Mouse (Mus musculus) telencephalon, adult 2 months (tissue): ENCODE results near the gene Ncbp1.

ENCODE experiments used
- DNase-seq: peaks from one replicate; pipeline ENCODE4 v3.0.0-alpha.2; 2011; ENCODE audit warnings: low read depth, low spot score

Gene Ncbp1

DNA sequence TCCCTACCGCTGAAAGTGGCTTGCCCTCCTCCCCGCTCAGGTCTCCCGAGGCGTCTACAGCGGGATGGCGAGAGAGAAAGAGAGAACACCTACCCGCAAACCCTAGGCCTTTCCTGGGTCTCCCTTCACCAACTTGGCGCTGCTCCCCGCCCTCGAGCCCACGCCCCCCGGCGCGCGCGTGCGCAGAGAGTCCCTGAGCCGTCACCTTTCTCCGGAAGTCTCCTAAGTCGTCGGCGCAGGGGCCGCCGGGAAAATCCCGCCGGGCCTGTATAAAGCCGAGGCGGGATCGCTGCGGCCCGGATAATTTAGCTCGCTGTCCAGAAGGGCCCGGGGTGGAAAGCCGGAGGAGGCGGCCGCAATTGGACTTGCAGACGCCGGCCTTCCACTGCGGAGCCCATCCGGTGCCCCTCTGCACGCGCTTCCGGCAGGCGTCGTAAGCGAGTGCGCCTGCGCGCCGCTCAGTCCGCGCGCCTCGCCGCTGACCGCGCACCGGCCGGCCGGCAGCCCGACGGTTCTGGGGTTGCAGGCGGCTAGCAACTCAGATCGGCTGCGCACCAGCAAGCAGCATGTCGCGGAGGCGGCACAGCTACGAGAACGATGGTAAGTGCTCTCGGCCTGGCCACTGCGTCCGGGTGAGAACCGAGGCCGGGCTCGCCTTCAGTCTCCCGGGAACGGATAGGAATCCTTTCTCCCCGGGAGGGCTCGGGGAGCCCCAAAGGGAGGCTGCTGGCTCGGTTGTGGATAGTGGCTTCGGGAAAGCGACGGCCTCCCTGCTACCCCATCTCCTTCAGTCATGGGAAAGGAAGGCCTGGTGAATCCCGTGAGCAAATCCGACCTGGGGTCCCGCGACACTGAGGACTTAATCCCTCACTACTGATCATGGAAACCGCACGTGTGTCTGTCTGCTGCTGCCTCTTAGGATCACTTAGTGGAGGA lies at the start of gene Ncbp1, which contains the start of gene Tstd2:
Gene Ncbp1 (plus strand): TSS at position 327 of the 936 bp plus-strand sequence.
Gene Tstd2 (minus strand): TSS at position 408 of the 936 bp plus-strand sequence.
- DNase-seq, result peak; percentile 80

DNA sequence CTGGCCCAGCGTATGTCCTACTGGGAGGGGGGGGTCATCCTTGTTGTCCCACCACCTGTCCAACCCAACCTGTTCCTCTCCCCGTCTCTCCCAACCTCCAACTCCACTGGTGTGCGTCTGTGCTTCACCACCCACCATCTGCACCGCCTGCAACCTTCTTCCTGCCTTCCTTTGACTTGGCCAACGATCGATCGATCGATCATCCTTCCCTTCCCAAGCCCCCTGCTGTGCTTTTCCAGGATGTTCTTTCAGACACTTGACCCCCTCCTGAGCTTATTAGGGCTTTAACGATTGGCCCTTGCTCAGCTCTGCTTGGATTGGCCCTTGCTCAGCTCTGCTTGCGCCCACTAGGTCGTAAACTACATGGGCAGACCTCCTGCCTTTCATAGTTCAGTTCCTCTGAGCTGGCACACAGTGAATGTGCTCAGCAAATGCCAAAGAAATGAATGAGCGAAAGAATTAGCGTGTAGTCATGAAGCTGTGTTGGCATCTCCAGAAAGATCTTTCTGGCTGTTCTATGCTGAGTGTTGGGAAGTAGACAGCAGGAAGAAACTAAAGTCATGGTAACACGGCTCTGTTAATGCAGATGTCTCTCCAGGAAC lies 48.8 kb upstream of the Ncbp1 start:
- DNase-seq, result no peak

DNA sequence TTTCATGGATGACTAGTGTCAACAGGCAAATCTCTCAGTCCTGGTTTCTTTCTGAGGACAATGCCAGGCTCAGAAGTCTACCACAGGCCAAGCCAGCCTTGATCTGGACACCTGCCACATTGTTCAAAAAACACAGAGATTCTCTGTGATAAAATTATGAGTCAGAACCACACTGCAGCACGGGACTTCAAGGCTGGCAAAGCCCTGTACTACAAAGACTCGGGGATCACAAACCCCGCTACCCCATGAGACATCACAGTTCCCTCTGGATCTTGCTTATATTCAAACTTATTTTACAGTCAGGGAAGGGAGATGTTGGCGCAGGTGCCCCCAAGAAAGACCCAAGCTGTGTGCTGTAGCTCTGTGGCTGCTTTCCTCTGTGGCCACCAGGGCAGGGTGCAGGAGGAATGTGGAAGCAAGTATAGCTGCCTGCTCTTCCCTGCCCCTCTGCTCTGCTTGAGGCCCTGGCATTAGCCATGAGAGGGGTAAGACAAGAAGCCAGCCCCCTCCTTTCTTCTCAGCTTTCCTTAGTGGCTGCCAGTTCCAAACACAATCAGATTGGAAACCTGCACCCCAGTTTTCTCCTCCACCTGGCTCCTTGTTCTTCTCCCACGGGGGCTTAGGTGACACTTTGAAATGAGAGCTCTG lies 45.9 kb upstream of the Ncbp1 start:
- DNase-seq, result peak; percentile 79

DNA sequence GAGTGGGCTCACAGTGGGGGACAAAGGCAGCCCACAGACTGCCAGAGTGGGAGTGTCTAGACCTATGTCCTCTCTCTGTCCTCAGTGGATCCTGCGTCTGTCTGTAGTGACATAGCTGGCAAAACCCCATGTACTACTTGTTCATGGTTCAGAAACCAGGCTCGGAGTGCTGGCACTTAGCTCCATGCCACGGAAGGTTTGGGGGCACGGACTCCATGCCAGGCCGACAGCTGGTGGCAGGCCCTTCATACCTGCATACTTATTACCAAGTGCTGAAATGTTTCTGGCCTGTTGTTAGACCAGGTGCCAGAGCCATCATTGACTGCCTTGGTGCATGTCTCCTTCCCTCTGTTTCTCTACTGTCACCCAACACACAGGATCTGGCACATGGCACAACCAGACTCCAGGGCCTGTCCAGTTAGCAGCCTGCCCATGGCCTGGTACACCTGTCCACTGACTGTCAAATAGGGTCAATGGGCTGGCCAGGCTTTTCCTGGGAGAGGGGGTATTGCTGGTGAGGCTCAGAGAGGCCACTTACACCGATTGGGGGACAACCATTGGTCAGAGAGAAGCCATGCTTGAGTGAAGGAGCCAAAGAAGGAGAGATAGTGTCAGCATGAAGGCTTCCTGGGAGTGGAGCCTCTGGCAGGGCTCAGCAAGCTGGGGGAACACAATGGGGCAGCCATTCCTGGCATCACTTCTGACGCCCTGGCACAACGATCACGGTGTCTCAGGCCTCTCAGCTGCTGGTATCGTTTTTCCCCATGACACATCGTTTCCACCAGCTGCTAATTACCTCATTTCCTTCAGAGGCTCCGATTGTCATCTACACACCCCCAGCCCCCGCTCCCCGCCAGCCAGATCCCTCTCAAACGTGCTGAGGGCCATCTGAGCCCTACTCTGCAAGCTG lies 43.2 kb upstream of the Ncbp1 start:
- peak; percentile 81 for DNase-seq

DNA sequence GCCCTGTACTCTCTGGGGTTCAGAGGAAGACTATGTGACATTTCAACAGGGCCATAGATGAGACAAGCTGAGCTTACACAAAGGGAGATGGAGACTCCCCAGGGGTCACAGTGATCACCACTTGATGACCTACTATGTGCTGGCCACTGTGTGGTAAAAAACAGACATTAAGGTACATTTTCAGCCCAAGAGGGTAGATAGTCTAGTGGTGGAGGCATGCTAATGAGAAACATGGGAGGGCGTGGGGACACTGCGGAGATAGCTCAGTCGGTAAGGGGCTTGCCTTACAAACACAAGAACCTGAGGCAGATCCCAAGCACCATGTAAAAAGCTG lies 42.6 kb upstream of the Ncbp1 start:
- DNase-seq, result no peak

DNA sequence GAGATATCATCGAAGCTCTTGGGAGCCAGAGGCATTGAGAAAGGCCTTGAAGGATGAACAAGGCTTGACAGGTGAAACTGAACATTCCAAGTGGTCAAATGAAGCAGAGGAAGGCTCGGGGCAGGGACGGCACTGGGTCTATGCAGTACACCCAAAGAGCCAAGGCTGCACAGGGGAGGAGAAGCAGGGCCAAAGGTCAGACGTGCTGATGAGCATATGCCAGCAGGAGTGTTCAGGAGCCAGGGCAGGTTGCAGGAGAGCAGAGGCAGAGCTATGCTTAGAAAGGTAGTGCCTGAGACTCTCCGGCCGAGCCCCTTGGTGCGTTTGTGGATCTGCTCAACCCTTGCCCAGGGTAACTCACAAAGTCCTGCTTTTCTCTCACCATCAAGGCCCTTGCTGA lies 41.9 kb upstream of the Ncbp1 start:
- no peak for DNase-seq

DNA sequence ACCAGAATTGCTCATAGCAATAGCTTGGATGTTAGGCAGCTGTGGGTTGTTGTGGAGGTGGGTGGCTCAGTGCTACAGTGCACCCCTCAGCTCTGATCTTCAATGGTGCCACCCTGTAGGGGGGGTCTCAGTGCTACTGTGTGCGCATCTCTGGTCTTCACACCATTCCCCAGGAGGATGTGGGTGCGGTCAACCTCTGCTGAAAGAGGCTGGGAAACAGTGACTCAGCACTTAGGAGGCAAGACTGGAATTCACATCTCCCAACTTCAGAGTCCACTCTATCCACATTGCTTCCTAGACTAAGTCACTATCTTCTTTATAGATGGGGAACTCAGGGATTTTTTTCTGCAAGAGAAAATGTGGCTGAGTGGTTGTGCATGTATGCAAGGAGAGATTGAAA lies 40.8 kb upstream of the Ncbp1 start:
- no peak for DNase-seq

DNA sequence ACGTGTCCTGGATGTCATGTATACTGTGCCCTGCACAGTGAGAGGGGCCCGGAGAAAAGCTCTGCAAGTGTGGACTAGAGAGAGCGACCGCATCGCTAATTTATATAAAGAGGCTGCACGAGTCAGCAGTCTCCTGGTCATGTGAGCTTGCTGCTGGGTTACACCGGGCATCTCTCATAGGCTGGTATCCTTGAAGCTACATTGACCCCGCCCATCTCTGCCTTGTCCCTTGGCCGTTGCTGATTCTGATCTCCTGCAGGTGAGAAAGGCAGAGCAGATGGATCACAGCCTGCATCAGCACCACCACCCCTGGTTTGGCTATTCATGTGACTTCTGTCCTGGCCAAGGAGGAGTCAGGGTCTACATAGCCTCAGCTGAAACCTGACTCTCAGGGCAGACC lies 39.3 kb upstream of the Ncbp1 start:
- DNase-seq, result no peak

DNA sequence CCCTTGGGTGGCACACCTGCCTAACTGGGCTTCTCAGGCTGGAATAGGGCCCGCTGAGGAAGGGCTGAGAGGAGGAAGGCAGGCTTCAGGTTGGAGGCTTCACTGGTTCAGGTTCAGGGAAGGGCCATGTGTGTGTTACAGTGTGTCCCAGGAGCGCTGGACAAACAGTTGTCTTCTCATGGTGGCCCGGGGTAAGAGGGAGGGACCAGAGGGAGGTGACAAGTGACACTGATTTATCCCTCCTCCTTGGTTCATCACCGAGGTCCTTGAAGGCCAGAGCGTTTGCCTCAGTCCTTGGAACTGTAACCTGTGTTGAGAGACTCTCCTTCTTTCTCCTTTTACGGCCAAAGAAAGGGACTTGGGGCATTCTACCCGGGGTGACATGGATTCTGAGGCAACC lies 37.9 kb upstream of the Ncbp1 start:
- no peak for DNase-seq

DNA sequence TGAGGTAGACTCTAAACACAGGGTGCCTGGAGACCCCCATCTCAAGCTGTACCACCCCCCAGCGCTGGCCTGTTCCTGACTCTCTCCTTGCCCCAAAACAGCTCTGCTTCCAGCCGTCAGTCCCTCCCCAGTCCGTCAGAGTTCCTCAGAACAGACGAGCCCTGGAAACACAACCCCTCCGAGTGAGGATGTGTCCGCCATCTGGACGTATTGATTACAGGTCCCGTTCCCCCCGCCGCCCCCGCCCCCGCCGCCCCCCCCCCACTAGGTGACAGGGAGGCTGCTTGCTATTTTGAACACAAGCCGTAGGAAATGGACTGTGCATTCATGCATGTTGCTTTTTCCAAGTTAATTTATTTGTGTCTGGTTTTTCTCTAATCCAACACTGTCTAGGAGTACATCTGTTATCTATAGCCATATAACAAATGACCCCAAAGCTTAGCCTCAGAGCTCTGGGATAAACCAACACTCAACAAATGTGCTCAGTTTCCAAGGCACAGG lies 37.2 kb upstream of the Ncbp1 start:
- DNase-seq, result no peak

DNA sequence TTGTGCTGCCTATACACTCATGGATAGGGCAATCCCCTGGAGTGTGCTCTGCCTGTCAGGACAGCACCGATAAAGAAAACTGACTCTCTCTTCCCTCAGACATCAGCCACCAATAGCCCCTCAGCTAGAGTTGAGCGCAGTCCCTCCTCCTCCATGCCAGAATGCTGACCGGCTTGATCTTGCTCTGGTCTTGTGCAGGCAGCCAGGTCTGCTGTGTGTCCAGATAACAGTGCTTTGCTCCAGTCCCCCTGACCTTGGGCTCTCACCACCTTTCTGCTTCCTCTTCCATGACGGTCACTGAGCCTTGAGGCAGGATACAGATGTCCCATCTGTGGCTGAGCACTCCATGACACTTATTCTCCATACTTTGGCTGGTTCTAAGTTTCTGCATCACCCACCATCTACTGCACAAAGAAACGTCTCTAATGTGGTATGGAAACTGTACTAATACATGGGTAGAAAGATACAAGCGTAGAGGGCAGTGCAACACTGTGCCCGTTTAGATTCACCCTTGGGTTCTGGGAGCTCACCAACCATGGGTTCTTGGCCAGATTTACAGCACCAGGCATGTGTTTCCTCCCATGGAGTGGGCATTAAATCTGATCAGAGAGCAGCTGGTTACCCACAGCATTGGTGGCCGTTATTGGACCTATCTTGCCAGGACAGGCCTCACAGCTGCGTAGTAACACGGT lies 36.2 kb upstream of the Ncbp1 start:
- DNase-seq, result no peak

DNA sequence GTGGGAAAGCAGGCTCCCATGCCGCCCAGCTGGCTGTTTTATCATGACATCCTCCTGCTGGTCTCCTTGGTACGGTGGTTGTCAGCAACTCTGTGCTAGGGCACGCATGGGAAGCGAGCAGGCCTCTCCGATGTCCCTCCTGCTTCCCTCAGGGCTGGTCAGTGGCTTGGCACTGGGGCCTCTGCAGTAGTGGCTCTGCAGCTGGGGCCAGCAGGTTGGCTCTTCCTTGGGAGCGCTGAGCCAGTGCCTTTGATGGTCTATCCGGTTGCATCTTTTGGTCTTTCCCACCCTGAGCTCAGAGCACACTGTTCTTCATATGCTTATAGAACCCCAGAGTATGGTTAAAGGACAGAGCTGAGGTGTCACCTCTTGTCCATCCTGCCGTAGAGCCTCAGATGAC lies 28.3 kb upstream of the Ncbp1 start:
- no peak for DNase-seq

DNA sequence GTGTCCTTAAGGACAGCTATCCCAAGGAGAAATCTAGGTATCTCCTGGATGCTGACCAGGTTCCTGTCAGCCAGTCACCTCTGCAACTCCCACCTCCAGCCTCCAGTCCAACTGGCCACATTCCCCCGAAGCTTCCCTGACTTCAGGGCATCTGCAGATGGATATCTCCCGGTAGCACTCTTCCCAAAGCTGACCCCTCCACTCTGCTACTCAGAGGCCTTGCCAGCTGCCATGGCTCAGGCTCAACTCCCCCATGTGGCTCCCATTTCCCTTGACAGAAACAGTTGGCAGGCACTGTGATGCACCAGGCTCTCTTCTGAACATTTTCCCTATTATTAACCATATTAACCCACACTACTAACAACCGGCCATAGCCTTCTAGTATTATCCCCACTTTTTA lies 27.1 kb upstream of the Ncbp1 start:
- no peak for DNase-seq

DNA sequence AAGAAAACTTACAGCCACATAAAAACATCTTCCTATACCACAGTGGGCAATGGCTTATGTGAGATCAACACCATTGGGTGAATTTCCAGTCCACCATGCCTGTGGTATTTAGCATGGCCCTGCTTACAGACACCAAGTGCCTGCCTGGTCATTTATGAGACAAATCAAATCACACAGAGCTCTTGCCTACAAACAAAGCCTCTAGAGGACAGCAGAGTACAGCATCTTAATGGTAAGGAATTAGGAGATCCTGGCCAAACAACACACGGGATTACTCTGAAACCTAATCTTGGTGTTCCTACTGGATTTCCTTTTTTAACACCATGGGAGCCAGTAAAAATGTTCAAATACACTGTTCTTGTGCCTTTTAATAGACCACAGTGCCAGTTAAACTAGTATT lies 23.1 kb upstream of the Ncbp1 start:
- DNase-seq, result no peak

DNA sequence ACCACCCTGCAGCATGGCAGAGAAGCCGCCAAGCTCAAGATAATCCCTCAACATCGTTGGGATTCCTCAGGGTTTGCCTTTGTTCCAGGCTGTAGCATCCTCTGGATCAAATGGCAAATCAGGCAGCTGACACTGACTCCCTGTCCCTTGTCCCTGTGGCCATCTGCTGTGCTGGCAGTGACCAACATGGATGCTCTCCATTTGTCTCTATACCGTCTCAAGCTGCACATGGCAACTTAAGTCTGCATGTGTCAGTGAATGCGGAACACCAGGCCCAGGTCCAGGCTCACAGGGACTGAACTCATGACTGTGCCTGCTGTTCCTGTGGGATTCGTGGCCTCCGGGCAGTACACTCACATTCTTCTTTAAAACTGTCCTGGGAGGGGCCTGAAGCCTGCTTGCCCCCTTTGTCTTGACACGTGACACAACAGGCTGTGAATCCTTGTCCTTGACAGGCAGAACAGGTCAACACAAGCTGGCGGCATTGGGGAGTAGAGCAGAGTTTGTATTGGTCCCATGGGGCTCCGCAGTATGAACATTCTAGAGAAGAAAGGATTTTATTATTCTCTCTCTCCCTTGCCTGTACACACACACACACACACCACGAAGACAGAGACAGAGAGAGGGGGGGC lies 21.8 kb upstream of the Ncbp1 start:
- no peak for DNase-seq

DNA sequence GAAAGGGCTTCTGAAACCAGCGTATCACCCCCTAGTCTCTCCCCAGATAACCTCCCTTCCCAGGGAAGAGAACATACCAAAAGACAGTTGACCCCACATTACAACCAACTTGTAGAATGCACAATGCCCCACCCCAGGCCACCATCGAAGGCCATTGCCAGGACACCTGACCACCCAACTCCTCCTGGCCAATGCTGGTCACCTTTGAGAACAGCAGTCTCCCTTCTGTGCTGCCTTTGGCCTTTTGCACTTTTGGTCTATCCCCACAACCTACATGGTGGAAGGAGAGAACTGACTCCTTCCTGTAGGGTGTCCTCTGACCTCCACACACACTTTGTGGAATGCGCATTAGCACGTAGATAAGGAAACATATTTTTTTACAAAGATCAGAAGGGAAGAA lies 20.9 kb upstream of the Ncbp1 start:
- DNase-seq, result no peak

DNA sequence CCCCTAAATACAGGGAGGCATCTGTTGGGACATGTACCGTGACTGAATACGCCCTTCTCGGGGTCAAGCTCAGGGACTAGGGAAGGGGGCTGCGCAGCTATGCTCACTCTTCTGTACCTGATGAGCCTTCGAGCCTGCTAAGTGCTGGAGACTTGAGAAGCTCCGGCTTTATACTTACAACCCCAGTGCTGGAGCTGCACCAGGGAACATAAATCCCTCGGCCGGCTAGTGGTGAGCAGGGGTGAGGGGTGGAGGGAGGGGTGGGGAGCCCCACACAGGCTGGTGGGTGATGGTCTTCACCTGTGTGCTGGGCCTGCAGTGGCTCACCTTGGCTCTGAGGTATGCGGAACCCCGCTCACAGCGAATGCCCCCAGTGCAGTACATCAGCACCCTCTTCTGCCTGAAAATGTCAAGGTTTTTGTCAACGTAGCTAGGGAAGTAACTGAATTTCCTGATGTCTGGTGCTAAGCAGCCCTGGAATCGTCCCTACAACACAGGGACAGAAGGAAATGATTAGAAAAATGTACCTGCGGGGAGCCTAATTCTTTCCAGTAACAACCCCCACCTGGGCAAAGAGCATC lies 18.8 kb upstream of the Ncbp1 start:
- no peak for DNase-seq

DNA sequence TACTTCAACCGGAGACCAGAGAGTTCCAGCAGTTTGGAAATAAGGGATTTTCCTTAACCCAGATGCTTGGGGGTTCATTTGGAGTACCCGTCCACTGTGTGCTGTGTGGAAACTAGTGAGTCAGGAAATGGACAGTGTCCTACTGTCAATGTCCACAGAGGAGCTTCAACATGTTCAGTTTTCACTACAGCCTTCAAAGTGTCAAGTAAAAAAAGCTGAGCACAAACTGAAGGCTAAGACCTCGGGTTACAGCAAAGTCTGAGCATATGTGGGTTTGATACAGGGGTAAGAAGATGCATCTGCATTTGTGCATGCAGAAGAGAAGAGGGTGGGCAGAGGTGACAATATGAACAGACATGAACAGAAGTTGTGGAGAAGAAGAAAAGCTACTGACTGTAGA lies 17.6 kb upstream of the Ncbp1 start:
- no peak for DNase-seq

DNA sequence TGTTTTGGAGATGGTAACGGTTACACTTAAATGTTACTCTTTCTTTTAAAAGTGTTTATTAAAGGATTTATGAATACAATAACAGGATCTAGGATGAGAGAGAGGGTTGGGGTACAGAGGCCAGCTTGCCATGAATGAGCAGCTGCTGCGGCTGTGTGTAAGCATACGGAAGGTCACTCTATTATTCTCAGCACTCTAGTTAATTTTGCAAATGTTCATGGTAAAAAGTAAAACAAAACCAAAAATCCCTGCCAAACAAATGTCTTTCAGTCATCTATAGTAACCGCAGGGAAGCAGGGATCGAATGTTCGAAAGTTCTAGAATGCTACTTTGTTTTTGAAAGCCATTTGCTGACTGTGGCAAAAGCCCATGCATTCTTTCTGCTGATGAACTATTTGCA lies 15.1 kb upstream of the Ncbp1 start:
- no peak for DNase-seq

DNA sequence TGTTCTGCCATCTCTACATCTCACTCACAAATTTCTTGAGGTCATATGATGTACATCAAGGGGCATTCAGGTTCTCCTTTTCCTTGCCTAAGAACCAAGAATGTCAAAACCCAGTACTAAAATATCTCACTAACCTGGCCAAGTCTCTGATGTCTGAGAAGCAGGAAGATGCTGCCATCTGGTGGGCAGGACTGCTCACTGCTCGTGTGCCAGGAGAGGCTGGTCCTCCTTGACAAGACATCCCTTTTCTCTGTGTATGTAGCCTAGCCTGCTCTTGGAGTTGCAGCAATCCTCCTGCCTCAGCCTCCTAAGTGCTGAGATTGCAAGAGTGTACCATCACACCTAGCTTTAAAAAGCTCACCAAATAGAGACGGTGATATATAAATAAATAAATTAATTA lies 11.9 kb upstream of the Ncbp1 start:
- DNase-seq, result peak; percentile 56
